Mouse (Mus musculus): ENCODE measurements around the gene Lsm2. TPM values are rescaled to one million over a fixed set of nuclear protein-coding genes. Genes with fewer than 3 reads are reported as not detected.
"Not testable (repeated sequence)": the region's sequence is repeated elsewhere in the genome, so short reads cannot be mapped to it uniquely, and the experiment has no call there.

Gene Lsm2
- total RNA-seq, 2 experiments from 2014 or later: 17.3 to 18.0 TPM

DNA sequence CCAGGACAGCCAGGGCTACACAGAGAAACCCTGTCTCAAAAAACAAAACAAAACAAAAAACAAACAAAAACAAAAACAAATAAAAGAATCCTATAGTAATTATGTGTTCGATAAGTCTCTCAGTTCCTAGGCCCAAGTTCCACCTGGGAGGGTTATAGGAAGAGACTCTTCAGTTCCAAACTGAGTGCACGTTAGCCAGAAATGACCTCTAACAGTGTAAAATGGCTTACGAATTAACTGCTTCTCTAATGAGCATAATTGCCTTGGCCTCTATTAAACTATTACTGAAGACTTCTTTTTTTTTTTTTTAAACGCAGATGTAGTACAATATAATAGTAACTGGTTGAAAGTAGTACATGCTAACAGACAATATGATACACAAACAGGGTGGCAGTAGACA, 27.8 kb upstream of the Lsm2 start:
- no peak for DNase-seq (ENCODE audit: low spot score in 2 of 2)
- intact Hi-C loops (cut with DNase I): loop anchor here (2.0 kb wide), 1 partner anchor 55 kb away; the partner anchor contains the start of genes C2 and Ehmt2

DNA sequence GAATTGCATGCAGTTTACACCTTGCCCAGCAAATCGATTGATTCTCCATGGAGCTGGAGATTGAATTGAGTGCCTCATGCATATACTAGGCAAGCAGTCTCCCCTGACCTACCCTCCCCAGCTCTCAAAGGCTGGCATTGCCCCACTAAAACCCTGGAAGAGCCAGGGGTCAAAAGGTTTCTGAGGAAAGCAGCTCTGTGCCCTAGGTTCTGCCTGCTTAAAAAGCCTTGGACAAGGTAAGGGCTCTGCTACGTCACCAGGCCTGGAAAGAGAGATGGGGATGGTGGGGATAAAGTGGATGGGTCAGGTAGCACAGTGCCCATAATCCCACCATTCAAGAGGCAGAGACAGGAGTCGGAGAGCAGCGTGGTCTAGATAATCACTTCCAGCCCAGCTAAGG, 26.8 kb upstream of the Lsm2 start:
- no peak for DNase-seq (ENCODE audit: low spot score in 2 of 2)
- intact Hi-C loops (cut with DNase I): no loop called here

DNA sequence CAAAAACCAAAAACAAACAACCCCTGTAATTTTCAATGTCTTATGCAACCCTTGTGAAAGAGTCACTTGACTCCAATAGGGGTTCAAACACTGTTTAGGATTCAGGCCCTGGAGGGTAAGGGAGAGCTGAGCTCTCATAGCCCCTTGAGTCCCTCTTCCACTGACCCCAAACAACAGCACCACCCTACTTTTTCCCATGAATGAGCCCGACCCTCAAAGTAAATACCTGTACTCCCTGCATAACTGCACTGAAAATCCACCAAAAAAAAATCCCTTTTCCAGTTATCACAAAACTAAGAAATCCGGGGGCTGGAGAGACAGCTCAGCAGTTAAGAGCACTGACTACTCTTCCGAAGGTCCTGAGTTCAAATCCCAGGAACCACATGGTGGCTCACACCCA, 25.8 kb upstream of the Lsm2 start:
- no peak for DNase-seq (ENCODE audit: low spot score in 2 of 2)
- intact Hi-C loops (cut with DNase I): no loop called here

DNA sequence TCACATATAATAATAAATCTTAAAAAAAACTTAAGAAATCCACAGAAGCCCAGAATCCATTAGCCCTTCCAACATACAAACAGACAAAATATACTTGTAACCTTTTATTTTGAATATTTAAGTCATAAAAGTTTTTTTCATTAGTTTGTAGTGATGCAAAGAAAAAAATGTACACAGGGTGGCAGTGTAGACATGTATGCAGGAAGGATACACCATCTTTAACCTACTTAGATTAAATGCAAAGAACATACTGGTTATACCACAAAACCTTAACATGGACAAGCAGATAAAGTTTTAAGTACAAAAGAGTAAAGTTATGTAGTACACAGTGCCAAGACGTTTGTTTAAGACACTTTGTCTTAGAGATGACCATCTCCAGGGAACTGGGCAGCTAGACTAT, 25.3 kb upstream of the Lsm2 start:
- peak in 1 of 2 experiments; percentile 31 for DNase-seq (ENCODE audit: low spot score in 2 of 2)
- intact Hi-C loops (cut with DNase I): no loop called here

DNA sequence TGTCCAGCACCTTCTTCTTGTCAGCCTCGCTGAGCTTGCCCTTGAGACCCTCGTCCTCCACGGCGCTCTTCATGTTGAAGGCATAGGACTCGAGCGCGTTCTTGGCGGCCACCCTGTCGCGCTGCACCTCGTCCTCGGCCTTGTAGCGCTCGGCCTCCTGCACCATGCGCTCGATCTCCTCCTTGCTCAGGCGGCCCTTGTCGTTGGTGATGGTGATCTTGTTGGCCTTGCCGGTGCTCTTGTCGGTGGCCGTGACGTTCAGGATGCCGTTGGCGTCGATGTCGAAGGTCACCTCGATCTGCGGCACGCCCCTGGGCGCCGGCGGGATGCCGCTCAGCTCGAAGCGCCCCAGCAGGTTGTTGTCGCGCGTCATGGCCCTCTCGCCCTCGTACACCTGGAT, 24.4 kb upstream of the Lsm2 start:
- DNase-seq (ENCODE audit: low spot score in 2 of 2); intact Hi-C loops (cut with DNase I): not testable (repeated sequence)

DNA sequence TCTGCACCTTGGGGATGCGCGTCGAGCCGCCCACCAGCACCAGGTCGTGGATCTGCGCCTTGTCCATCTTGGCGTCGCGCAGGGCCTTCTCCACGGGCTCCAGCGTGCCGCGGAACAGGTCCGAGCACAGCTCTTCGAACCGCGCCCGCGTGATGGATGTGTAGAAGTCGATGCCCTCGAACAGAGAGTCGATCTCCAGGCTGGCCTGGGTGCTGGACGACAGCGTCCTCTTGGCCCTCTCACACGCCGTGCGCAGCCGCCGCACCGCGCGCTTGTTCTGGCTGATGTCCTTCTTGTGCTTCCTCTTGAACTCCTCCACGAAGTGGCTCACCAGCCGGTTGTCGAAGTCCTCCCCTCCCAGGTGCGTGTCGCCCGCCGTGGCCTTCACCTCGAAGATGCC, 23.7 kb upstream of the Lsm2 start:
- intact Hi-C loops (cut with DNase I); DNase-seq (ENCODE audit: low spot score in 2 of 2): not testable (repeated sequence)

DNA sequence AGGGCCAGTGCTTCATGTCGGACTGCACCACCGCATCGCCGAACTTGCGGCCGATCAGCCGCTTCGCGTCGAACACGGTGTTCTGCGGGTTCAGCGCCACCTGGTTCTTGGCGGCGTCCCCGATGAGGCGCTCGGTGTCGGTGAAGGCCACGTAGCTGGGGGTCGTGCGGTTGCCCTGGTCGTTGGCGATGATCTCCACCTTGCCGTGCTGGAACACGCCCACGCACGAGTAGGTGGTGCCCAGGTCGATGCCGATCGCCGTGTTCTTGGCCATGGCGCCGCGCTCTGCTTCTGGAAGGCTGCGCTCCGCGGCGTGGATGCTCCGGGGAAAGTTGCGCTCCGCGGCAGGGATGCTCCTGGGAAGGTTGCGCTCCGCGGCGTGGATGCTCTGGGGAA, 22.9 kb upstream of the Lsm2 start:
- DNase-seq (ENCODE audit: low spot score in 2 of 2); intact Hi-C loops (cut with DNase I): not testable (repeated sequence)

DNA sequence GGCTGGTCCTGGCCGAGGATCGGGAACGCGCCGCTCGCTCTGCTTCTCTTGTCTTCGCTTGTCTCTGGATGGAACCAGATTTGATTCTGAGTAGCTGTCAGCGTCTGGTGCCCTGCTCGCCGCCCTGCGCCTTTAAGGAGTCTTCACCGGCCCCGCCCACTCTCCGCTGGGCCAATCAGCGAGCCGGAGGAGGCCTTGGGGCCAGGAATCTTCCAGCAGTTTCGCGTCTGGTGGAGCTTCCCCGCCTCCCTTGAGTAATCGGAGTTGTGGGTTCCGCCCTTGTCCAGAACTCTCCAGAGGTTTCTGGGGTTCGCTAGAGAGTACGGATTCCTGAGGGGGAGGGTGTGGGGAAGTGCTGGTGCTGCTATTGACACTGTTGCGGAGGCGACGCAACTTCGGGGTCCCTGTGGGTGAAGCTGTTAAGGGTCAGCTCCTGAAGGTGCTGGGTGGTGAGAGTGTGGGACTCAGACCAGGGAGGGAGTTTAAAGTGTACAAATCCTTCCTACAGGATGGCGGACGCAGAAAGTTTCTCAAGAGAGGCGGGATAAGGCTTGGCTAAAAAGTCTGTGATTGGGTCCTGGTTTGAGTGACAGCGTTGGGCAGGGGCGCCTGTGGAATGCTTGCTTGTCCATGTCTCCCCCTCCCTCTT, 22.4 kb upstream of the Lsm2 start, which contains the start of gene Hspa1b:
Gene Hspa1b, minus strand, starts transcription at position 109 of the 649 bp plus-strand sequence.
- intact Hi-C loops (cut with DNase I): not testable (repeated sequence)
- peak; percentile 80 to 87 for DNase-seq (ENCODE audit: low spot score in 2 of 2)

DNA sequence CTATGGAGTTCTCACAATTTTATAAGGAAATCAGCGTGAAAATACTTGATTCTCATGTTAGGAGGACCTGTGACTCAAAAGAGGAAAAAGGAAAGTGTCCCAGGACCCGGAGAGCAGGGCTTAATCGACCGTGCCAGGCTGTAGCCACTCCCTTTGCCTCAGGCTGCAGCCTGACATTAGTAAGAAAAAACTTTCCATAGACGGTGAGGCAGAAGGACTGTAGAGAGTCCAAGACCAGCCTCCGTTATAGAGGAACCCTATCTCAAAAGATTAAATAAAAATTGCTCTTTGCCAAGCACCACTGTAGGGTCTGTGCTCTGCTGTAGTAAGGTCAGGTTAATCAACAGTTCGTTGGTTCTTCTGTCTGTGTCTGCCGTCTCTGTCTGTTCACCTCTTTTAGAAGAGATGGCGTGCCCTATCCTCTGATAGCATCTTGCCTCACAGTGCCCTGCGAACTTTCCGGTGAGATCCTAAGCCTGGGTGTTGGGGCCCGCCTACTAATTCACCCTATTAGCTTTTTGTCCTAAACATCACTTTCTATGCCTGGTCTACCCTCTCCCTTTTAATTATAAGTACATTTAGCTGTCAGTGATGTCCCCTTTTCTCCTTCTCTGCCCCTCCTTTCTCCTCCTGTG, 21.7 kb upstream of the Lsm2 start:
- intact Hi-C loops (cut with DNase I): no loop called here
- no peak for DNase-seq (ENCODE audit: low spot score in 2 of 2)

DNA sequence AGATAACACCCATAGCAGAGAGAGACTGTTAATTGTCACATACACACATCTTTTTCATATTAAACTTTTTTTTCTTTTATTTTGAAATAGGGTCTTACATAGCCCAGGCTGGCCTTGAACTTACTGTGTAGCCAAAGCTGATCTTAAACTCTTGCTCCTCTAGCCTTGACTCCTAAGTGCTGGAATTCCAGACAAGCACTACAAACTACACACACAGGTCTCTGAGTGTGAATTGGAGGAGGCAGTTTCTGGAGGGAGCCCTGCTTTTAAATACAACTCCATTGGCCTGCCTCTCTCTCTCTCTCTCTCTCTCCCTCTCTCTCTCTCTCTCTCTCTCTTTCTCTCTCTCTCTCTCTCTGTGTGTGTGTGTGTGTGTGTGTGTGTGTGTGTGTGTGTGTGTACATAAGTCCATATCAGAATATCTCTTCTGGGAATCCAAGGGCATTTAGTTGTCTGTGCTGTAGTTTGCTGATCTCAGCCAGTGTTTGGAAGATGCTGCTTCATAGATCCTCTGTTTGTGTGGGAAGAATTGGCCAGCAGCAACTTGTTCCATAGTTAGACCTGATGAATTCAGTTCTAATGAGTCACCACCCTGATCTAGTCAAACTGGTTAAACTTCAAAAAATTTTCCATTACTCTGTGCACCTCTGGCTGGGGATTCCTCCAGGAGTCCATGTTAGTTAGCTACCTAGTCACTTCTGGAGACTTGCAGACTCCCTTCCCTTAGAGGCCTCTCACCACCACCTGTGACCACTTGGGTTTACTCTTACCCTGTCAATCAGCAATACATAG, 20.8 kb upstream of the Lsm2 start:
- peak in 1 of 2 experiments; percentile 31 for DNase-seq (ENCODE audit: low spot score in 2 of 2)
- intact Hi-C loops (cut with DNase I): no loop called here

DNA sequence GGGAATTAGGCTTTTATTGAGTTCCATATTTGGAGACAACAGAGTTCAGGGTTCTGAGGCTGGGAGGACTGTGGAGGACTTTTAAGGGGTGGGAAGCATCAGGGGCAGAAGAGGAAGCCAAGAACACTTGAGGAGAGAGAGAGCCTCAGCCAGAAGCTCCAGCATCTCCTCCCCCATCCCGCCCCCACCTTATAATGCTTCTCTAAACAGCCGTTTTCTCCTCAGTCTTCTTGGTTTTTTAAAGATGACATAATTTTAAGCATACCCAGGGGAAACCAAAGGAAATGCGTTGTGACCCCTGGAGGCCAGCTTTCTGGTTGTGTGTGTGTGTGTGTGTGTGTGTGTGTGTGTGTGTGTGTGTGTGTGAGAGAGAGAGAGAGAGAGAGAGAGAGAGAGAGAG, 19.5 kb upstream of the Lsm2 start:
- intact Hi-C loops (cut with DNase I): no loop called here
- DNase-seq (ENCODE audit: low spot score in 2 of 2): peak in 1 of 2 experiments; percentile 14

DNA sequence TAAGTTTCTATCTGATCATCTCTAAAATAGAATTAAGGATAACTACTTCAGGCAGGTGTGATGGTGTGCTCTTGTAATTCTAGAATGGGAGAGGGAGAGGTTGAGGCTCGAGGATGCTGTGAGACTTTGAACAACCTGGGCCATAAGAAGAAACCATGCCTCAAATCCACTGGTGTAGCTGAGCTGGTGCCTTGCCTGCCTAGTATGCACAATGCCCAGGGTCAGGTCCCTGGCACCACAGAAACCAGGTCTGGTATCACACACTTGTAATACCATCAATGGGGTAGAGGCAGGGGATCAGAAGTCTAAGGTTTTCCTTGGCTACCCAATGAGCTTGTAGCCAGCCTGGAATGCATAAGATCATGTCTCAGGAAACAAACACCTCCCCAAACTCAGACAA, 18.8 kb upstream of the Lsm2 start:
- intact Hi-C loops (cut with DNase I): no loop called here
- no peak for DNase-seq (ENCODE audit: low spot score in 2 of 2)

DNA sequence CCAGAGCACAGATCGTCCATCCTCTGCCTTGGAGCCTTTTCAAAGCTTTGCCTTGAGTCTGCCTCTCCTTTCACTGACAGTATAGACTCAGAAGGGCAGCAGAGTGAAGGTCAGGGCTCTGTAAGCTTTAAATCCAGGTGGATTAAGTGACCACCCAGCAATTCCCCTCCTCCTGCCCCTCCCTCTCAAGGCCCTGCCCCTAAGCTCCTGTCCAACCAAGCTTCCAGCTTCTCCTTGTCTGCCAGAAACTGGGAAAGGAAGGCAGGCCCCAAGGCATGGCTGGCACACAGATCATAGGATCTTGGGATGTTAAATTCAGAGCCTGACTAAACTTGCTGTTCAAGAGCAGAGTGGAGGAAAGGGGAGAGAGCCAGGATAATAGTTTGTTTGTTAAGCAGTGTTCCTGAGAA, 17.0 kb upstream of the Lsm2 start:
- intact Hi-C loops (cut with DNase I): no loop called here
- DNase-seq (ENCODE audit: low spot score in 2 of 2): no peak

DNA sequence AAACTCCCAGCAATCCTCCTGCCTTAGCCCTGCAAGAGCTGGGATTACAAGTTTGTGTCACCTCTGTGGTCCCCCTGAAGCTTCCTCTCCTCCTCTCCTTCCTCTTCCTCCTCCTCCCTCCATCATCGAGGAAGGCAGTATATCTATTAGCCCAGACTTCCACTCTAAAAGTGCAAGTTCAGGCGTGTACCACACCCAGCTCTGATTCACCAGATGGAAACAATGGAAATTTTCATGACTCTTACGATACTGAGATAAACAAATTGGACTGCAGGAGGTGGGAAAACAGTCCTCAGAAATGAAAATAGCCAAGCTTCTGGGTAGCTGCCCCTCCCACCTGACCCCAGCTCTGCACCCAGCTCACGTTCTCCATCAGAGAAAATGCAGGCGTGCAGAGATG, 16.0 kb upstream of the Lsm2 start:
- intact Hi-C loops (cut with DNase I): no loop called here

DNA sequence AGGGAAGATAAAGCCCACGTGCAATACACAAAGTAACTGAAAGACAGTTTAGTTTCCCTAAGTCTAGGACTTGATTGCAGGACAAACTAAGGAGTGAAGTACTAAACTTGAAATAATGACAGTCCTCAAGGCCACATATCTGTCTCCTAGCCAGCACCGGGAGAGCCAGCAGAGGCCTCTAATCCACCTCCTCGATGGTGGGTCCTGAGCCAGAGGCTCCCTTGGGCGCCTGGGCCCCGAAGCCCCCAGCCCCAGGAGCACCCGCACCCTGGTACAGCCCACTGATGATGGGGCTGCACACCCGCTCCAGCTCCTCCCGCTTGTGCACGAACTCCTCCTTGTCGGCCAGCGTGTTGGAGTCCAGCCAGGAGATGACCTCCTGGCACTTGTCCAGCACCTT, 11.8 kb upstream of the Lsm2 start, which contains the start of gene Gm20481:
Gene Gm20481, plus strand, starts transcription at position 91 of the 400 bp plus-strand sequence.
- intact Hi-C loops (cut with DNase I); DNase-seq (ENCODE audit: low spot score in 2 of 2): not testable (repeated sequence)

More for the DNA sequence above, 16.0 kb upstream of the Lsm2 start:
- no peak for DNase-seq (ENCODE audit: low spot score in 2 of 2)

DNA sequence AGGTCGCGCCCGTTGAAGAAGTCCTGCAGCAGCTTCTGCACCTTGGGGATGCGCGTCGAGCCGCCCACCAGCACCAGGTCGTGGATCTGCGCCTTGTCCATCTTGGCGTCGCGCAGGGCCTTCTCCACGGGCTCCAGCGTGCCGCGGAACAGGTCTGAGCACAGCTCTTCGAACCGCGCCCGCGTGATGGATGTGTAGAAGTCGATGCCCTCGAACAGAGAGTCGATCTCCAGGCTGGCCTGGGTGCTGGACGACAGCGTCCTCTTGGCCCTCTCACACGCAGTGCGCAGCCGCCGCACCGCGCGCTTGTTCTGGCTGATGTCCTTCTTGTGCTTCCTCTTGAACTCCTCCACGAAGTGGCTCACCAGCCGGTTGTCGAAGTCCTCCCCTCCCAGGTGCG, 10.8 kb upstream of the Lsm2 start:
- DNase-seq (ENCODE audit: low spot score in 2 of 2); intact Hi-C loops (cut with DNase I): not testable (repeated sequence)

DNA sequence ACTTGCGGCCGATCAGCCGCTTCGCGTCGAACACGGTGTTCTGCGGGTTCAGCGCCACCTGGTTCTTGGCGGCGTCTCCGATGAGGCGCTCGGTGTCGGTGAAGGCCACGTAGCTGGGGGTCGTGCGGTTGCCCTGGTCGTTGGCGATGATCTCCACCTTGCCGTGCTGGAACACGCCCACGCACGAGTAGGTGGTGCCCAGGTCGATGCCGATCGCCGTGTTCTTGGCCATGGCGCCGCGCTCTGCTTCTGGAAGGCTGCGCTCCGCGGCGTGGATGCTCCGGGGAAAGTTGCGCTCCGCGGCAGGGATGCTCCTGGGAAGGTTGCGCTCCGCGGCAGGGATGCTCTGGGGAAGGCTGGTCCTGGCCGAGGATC, 10.0 kb upstream of the Lsm2 start:
- intact Hi-C loops (cut with DNase I); DNase-seq (ENCODE audit: low spot score in 2 of 2): not testable (repeated sequence)

DNA sequence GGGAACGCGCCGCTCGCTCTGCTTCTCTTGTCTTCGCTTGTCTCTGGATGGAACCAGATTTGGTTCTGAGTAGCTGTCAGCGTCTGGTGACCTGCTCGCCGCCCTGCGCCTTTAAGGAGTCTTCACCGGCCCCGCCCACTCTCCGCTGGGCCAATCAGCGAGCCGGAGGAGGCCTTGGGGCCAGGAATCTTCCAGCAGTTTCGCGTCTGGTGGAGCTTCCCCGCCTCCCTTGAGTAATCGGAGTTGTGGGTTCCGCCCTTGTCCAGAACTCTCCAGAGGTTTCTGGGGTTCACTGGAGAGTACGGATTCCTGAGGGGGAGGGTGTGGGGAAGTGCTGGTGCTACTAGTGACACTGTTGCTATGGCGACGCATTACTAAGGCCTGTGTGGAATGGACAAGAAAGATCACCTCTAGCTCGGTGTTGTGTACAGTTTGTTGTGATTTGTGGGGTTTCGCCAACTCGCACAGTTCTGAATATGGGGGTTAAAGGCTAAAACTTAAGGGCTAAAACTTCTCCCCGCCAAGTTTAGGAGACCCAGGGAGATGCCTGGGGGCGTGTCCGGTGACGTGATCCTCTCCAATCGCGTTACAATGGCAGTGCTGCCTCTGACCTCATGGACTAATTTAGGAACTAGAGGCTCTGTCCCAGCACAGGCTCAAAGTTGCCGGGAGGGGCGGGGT, 9.5 kb upstream of the Lsm2 start, which contains the start of the genes Hspa1a and Hspa1l:
Gene Hspa1a, minus strand, starts transcription at position 88 of the 681 bp plus-strand sequence.
Gene Hspa1l, plus strand, starts transcription at position 635 of the 681 bp plus-strand sequence.
- peak; percentile 82 to 85 for DNase-seq (ENCODE audit: low spot score in 2 of 2)
- intact Hi-C loops (cut with DNase I): not testable (repeated sequence)

DNA sequence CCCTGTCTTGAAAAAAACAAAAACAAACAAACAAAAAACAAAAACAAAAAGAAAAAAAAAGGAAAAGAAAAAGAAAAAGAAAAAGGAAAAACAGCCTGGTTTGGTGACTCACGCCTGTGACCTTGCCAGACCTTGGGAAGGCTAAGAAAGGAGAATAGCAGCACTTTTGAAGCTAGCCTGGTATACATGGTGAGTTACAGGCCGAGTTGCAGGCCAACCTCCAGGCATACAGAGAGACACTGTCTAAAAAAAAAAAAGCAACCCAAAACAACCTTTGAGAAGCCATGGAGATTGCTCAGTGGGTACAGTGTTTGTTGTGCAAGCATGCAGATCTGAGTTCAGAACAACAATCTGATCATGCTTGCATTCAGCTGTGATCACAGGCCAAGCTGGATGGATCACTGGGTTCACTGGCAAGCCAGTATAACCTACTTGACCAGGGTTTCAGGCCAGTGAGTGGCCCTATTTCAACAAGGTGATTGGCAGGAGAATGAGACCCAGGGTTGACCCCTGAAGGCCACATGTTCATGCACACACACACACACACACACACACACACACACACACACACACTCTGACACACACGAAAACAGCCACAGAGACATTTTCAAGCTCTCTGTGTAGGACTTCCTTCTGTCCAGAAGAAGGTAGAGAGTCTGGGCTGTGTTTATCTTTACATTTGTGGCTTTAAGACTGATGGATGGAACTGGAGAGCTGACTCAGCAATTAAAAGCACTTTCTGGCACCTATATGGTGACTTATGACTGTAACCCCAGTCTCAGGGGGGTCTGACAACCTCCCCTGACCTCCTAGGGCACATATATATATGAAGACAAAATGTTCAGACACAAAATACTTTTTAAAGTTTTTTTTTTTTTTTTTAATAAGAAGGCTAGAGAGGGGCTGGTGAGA, 5.8 kb upstream of the Lsm2 start:
- DNase-seq (ENCODE audit: low spot score in 2 of 2): no peak
- intact Hi-C loops (cut with DNase I): no loop called here

All from left cerebral cortex, postnatal 25 days (tissue).